Mouse (Mus musculus) megakaryocyte-erythroid progenitor cell, adult 5 weeks (primary cell): ENCODE measurements around the gene C2cd4d. TPM values are rescaled to one million over a fixed set of nuclear protein-coding genes. Genes with fewer than 3 reads are reported as not detected.

Experiments used
- polyA plus RNA-seq: library from polyadenylated mRNA; stranded (reverse); fragments of >175 nt; gene quantifications from 2 replicates; pipeline ENCODE4 v1.2.3, GENCODE M21; 2012

C2cd4d gene
- not detected in 2 replicates for polyA plus RNA-seq

GRCm38 (mm10) chr3:94362138-94362537, at the start of gene C2cd4d:
Gene C2cd4d, plus strand, starts transcription at chr3:94362438.

GRCm38 (mm10) chr3:94341959-94342422, 20.2 kb upstream of the C2cd4d start, which contains the start of gene Them5:
Gene Them5, plus strand, starts transcription at chr3:94342099.

GRCm38 (mm10) chr3:94372641-94373040, 10.4 kb downstream of the C2cd4d start, which contains the start of gene Rorc:
Gene Rorc, plus strand, starts transcription at chr3:94372794.

GRCm38 (mm10) chr3:94398217-94398616, 36.0 kb downstream of the C2cd4d start, which contains the start of gene Lingo4:
Gene Lingo4, plus strand, starts transcription at chr3:94398517.

GRCm38 (mm10) chr3:94413031-94413679, 50.9 kb downstream of the C2cd4d start, which contains the start of gene Tdrkh:
Gene Tdrkh, plus strand, starts transcription at chr3:94413273.

Other genes starting within 250 kb of the C2cd4d start
- not detected in 2 replicates for gene Gm10696, start 184.2 kb upstream of the C2cd4d start, polyA plus RNA-seq
- gene Gm5286, start 165.7 kb upstream of the C2cd4d start, polyA plus RNA-seq: not detected in 2 replicates
- not detected in 2 replicates for gene Gm4778, start 98.4 kb upstream of the C2cd4d start, polyA plus RNA-seq
- gene Them4, start 52.3 kb upstream of the C2cd4d start, polyA plus RNA-seq: 0.39 and 0.41 TPM in 2 replicates
- gene Them5, start 20.3 kb upstream of the C2cd4d start, polyA plus RNA-seq: not detected in 2 replicates
- gene Rorc, start 10.4 kb downstream of the C2cd4d start, polyA plus RNA-seq: 0.13 and 0.22 TPM in 2 replicates
- gene Lingo4, start 36.1 kb downstream of the C2cd4d start, polyA plus RNA-seq: 0.04 and 0.07 TPM in 2 replicates
- gene Tdrkh, start 50.8 kb downstream of the C2cd4d start, polyA plus RNA-seq: 2.3 and 3.4 TPM in 2 replicates
- gene Mrpl9, start 80.9 kb downstream of the C2cd4d start, polyA plus RNA-seq: 60.0 and 65.6 TPM in 2 replicates
- gene Oaz3, start 81.5 kb downstream of the C2cd4d start, polyA plus RNA-seq: not detected in 2 replicates
- gene Celf3, start 115.9 kb downstream of the C2cd4d start, polyA plus RNA-seq: not detected in 2 replicates
- gene Riiad1, start 117.9 kb downstream of the C2cd4d start, polyA plus RNA-seq: 0.10 TPM in 1 of 2 replicates, not detected in the other
- 5.6 and 6.2 TPM in 2 replicates for gene Snx27, start 220.3 kb downstream of the C2cd4d start, polyA plus RNA-seq